Mouse (Mus musculus): Measurements from ENCODE around the gene Amotl1. TPM values are rescaled to one million over a fixed set of nuclear protein-coding genes. Genes with fewer than 3 reads are reported as not detected.

Gene Amotl1
- polyA plus RNA-seq, 1 experiment, result 17.3 TPM

DNA sequence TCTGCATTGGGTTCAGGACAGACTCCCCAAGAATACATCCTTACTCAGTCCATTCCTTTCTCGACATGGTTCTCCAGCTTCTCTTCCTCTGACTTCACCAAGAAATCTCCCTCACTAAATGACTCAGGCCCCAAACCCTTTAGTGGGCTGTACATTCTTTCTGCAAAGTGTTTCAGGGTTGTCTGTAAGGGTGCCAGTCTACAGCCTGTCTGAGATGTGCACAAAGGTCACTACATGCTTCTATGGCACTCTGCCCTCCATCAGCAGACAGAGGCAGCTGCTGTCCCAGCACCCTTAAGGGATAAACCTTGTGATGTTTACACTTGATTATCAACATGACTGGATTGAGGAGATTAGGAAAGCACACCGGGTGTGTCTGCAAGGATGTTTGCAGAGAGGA, 123.2 kb downstream of the Amotl1 start:
- Histone ChIP-seq H3K79me2 (ENCODE audit: control insufficient read depth, insufficient read depth) (no peaks in the 10 kb centered on the region), H3K4me3 (ENCODE audit: insufficient read depth, poor library complexity, severe bottlenecking) (no peak overlapping the region), H3K36me3 (ENCODE audit: control insufficient read depth, insufficient read depth) (no peaks in the 10 kb centered on the region), H3K27me3 (ENCODE audit: control insufficient read depth, insufficient read depth, insufficient read length) (no peaks in the 10 kb centered on the region), H3ac (ENCODE audit: control insufficient read depth, insufficient read length, low read depth) (no peak overlapping the region), H3K79me3 (ENCODE audit: low read depth) (no peaks in the 10 kb centered on the region)
- TF ChIP-seq MYOD1 (IDR thresholded peaks at IDR 0.05; ENCODE audit: control insufficient read depth, insufficient read length, low read depth) (peak; percentile 33), MYOG (IDR thresholded peaks at IDR 0.05; ENCODE audit: control insufficient read depth, extremely low read depth, insufficient read length) (no peak)

DNA sequence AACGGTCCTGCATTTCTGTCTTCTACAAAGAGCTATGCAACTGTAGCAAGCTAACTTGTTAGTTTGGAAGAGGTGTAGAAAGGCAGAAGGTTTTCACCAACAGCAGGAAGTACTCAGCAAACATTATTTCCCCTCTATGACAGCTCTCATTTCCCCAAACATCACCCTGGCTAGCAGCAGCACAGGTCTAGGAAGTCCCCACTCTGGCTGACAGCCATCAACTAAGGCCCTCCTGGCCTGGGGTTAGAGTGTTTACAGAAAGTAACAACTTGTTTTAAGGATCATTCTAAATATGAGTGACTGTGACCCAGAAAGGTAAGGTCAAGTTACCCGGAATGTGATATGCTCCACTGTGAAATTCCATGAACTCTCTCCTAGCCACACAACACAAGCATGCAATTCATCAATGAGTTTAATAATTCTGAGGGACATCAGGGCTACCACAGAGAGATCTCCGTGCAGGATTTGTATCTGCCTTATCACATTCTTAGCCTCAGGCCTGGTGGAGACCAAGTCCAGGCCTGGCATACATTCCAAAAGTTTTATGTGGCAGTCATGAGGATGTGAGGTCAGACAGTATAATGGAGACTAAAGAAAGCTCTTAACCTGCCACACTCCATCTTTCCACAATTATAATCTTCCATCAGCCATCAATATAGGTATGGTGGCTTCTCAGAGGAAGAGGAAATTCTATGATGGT, 123.7 kb downstream of the Amotl1 start:
- no peaks in the 10 kb centered on the region for H3K36me3 ChIP-seq (ENCODE audit: control insufficient read depth, insufficient read depth)
- no peaks in the 10 kb centered on the region for H3K79me3 ChIP-seq (ENCODE audit: low read depth)
- H3K4me3 ChIP-seq (ENCODE audit: insufficient read depth, poor library complexity, severe bottlenecking), result no peak overlapping the region
- H3K27me3 ChIP-seq (ENCODE audit: control insufficient read depth, insufficient read depth, insufficient read length), result no peaks in the 10 kb centered on the region
- H3ac ChIP-seq (ENCODE audit: control insufficient read depth, insufficient read length, low read depth), result no peak overlapping the region
- no peaks in the 10 kb centered on the region for H3K79me2 ChIP-seq (ENCODE audit: control insufficient read depth, insufficient read depth)
- TF ChIP-seq CTCF (IDR thresholded peaks at IDR 0.05; ENCODE audit: control insufficient read depth, insufficient read depth, insufficient read length) (no peak), MYOD1 (IDR thresholded peaks at IDR 0.05; ENCODE audit: control insufficient read depth, insufficient read length, low read depth) (no peak), MAX (IDR thresholded peaks at IDR 0.05) (no peak), FOSL1 (IDR thresholded peaks at IDR 0.05; ENCODE audit: insufficient read depth, low read length, poor library complexity, severe bottlenecking) (no peak)

DNA sequence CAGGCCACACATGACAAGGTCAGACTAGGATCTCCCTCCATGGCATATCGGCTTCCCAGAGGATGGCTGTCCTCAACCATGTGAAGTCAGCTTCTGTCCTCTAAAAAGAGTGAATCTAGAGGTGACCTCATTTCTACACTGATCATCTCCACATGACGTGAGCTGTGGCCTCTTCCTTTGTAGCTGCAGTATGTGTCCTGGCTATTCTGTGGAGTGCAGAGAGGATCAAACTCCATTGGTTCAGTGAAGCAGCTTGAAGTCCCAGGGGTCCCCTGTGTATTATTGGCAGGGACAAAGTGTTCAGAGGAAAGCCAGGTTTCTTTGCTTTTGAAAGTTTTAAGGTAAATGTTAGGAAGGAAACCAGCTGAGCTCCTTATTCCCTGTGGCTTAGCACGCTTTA, 126.8 kb downstream of the Amotl1 start:
- H3K27me3 ChIP-seq (ENCODE audit: control insufficient read depth, insufficient read depth, insufficient read length), result no peaks in the 10 kb centered on the region
- no peak overlapping the region for H3K4me3 ChIP-seq (ENCODE audit: insufficient read depth, poor library complexity, severe bottlenecking)
- no peaks in the 10 kb centered on the region for H3K79me3 ChIP-seq (ENCODE audit: low read depth)
- peaks cover 6% of the 10 kb centered on the region for H3K36me3 ChIP-seq (ENCODE audit: control insufficient read depth, insufficient read depth)
- no peak for TF ChIP-seq MAX (IDR thresholded peaks at IDR 0.05)
- no peak for TF ChIP-seq CTCF (IDR thresholded peaks at IDR 0.05; ENCODE audit: control insufficient read depth, insufficient read depth, insufficient read length)
- no peak overlapping the region for H3ac ChIP-seq (ENCODE audit: control insufficient read depth, insufficient read length, low read depth)
- H3K79me2 ChIP-seq (ENCODE audit: control insufficient read depth, insufficient read depth), result no peaks in the 10 kb centered on the region

DNA sequence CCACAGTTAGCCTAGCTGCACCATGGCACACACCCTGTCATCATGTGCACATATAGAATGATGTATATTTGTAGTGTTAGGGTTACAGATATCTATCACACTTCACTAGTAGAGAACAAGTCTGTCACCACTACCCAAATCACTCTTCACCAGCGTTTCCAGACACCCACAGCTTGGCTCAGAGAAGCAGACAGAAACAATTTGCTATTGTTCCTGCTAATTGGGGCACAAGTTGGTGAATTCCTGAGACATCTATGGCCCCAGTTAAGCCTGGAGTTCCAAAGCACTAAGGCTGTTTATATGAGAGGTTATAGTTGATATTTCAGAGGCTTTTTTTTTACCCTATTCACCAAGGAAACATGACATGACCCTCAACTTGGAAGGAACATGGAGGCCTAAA, 127.6 kb downstream of the Amotl1 start:
- no peaks in the 10 kb centered on the region for H3K79me2 ChIP-seq (ENCODE audit: control insufficient read depth, insufficient read depth)
- H3K36me3 ChIP-seq (ENCODE audit: control insufficient read depth, insufficient read depth), result peaks cover 11% of the 10 kb centered on the region
- H3K79me3 ChIP-seq (ENCODE audit: low read depth), result no peaks in the 10 kb centered on the region
- TF ChIP-seq MYOD1 (IDR thresholded peaks at IDR 0.05; ENCODE audit: control insufficient read depth, insufficient read length, low read depth), result no peak
- TF ChIP-seq MAX (IDR thresholded peaks at IDR 0.05), result no peak
- no peak for TF ChIP-seq MYOG (IDR thresholded peaks at IDR 0.05; ENCODE audit: control insufficient read depth, extremely low read depth, insufficient read length)
- TF ChIP-seq CEBPB (IDR thresholded peaks at IDR 0.05; ENCODE audit: low read depth), result no peak
- no peak for TF ChIP-seq USF1 (IDR thresholded peaks at IDR 0.05; ENCODE audit: low read depth)
- TF ChIP-seq FOSL1 (IDR thresholded peaks at IDR 0.05; ENCODE audit: insufficient read depth, low read length, poor library complexity, severe bottlenecking), result no peak
- TF ChIP-seq CTCF (IDR thresholded peaks at IDR 0.05; ENCODE audit: control insufficient read depth, insufficient read depth, insufficient read length), result no peak
- H3ac ChIP-seq (ENCODE audit: control insufficient read depth, insufficient read length, low read depth), result no peak overlapping the region
- no peak overlapping the region for H3K4me3 ChIP-seq (ENCODE audit: insufficient read depth, poor library complexity, severe bottlenecking)
- H3K27me3 ChIP-seq (ENCODE audit: control insufficient read depth, insufficient read depth, insufficient read length), result no peaks in the 10 kb centered on the region

DNA sequence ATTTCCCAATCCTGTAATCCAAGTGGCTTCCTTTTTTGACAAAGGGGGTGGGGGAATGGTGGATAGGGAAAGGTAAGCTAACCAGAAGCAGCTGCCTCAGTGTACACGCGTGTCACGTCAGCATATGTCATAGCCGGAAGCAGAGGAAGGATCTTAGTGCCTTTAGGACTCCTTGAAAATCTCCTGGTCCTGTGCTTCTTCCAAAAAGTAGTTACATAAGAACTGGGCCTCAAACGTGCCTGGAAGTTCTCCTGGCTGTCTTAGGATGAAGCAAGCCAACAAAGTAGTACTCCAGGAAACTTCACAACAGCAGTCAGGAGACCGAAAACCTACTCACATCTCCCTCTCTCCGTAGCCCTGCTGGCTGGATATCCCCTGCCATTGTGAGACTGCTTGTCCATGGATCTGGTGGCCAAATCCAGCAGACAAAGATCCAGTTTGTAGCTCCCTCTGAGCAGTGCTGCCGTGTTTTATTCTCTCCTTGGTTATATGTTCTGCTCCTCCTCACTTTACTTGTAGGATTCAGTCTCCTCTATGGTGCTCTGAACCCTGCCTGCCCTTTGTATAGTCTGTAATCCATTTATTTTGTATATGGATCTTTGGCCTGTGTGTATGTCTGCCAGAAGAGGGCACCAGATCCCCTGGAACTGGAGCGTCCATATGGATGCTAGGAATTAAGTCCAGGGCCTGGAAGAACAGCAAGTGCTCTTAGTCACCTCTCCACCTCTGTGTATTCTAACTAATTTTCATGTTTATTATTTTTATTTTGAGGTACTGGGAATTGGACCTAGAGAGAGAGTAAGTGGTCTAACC, 132.0 kb downstream of the Amotl1 start:
- Histone ChIP-seq H3ac (ENCODE audit: control insufficient read depth, insufficient read length, low read depth) (no peak overlapping the region), H3K27me3 (ENCODE audit: control insufficient read depth, insufficient read depth, insufficient read length) (no peaks in the 10 kb centered on the region), H3K4me3 (ENCODE audit: insufficient read depth, poor library complexity, severe bottlenecking) (no peak overlapping the region), H3K79me2 (ENCODE audit: control insufficient read depth, insufficient read depth) (no peaks in the 10 kb centered on the region), H3K79me3 (ENCODE audit: low read depth) (no peaks in the 10 kb centered on the region), H3K36me3 (ENCODE audit: control insufficient read depth, insufficient read depth) (peaks cover 38% of the 10 kb centered on the region)
- TF ChIP-seq FOSL1 (IDR thresholded peaks at IDR 0.05; ENCODE audit: insufficient read depth, low read length, poor library complexity, severe bottlenecking), result no peak
- peak; percentile 14 for TF ChIP-seq CTCF (IDR thresholded peaks at IDR 0.05; ENCODE audit: control insufficient read depth, insufficient read depth, insufficient read length)

DNA sequence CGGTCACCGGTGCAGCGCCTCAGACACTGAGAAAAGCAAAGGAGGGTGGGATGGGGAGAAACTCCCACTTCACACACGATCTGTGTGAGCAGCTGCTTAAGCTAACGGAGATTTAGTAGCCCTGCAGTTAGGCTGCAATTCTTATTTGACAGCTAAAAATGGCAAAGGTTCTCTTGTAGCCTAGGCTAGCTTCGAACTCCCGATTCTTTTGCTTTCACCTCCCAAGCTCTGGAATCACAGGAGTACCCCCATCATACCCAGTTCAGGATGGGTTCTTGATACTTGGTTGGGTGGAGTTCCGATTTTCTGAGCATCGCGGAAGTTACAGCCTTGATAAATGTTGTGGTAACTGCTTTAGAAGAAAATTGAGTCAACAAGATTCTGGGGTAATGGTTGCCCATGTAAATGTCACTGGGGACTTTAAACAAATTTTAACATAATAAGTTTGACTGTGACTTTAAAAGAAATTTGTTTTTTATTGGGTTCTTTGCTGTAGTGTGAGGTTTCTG, 143.9 kb downstream of the Amotl1 start:
- H3K36me3 ChIP-seq (ENCODE audit: control insufficient read depth, insufficient read depth), result peaks cover 40% of the 10 kb centered on the region
- TF ChIP-seq MYOD1 (IDR thresholded peaks at IDR 0.05; ENCODE audit: control insufficient read depth, insufficient read length, low read depth), result no peak
- no peak for TF ChIP-seq FOSL1 (IDR thresholded peaks at IDR 0.05; ENCODE audit: insufficient read depth, low read length, poor library complexity, severe bottlenecking)
- TF ChIP-seq MAX (IDR thresholded peaks at IDR 0.05), result no peak
- TF ChIP-seq USF1 (IDR thresholded peaks at IDR 0.05; ENCODE audit: low read depth), result no peak
- TF ChIP-seq CTCF (IDR thresholded peaks at IDR 0.05; ENCODE audit: control insufficient read depth, insufficient read depth, insufficient read length), result no peak
- no peak for TF ChIP-seq CEBPB (IDR thresholded peaks at IDR 0.05; ENCODE audit: low read depth)
- TF ChIP-seq MYOG (IDR thresholded peaks at IDR 0.05; ENCODE audit: control insufficient read depth, extremely low read depth, insufficient read length), result no peak
- H3K4me3 ChIP-seq (ENCODE audit: insufficient read depth, poor library complexity, severe bottlenecking), result peak overlapping the region; percentile 80
- H3ac ChIP-seq (ENCODE audit: control insufficient read depth, insufficient read length, low read depth), result peak overlapping the region; percentile 83
- H3K79me2 ChIP-seq (ENCODE audit: control insufficient read depth, insufficient read depth), result peaks cover 20% of the 10 kb centered on the region
- H3K79me3 ChIP-seq (ENCODE audit: low read depth), result peaks cover 13% of the 10 kb centered on the region
- no peaks in the 10 kb centered on the region for H3K27me3 ChIP-seq (ENCODE audit: control insufficient read depth, insufficient read depth, insufficient read length)

Data from C2C12 (cell line).